Mouse (Mus musculus) CD4-positive naive resting alpha-beta T cell, adult 76 days (primary cell): ENCODE data around the gene Ccdc63. TPM values are rescaled to one million over a fixed set of nuclear protein-coding genes. Genes with fewer than 3 reads are reported as not detected.

Experiments
- total RNA-seq: library from RNA; stranded (reverse); gene quantifications from one replicate; pipeline ENCODE4 v1.2.4, GENCODE M21; 2023

The Ccdc63 gene
- not detected for total RNA-seq

DNA sequence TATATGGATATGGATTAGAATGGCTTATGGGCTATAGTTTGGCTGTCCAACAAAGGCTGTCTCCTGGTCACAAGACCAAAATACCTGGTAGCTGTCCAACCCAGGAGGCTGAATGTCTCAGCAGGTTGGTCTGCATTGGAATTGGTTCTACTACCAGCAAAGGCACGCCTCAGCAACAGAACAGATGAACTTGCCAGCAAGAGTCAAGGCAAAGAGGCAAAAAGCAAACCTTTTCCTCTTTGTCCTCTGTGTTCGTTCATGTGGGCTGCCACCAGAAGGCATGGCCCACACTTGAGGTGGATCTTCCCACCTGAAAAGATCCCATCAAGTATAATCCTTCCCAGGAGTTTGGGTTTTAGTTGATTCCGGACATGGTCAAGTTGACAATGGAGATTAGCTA lies at the start of gene Ccdc63:
Gene Ccdc63, minus strand, starts transcription at position 101 of the 400 bp plus-strand sequence.

DNA sequence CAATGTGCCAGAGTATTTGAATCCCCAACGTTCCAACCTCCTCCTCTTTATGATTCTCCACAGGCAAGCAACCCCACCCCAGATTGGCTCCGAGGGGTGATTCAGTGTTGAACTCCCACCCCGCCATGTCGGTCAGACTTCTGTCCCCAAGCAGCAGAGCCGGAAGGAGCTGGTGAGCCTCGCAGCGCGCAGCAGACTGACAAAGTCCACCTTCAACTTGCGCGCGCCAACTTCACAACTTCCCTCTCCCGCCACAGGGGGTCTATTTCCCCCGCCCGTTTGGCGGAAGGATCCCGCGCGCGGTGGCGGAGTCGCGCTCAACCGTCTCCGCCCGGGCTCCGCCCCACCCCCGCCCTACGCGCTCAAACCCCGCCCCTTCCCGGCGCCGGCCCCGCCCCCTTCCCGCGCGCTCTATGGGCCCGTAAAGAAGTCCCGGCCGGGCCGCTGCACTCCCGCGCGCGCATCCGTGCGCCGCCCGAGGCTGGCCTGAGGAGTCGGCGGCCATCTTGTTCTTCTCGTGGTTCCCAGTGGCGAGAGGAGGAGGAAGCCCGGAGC lies 17.3 kb upstream of the Ccdc63 start, which contains the start of gene Ppp1cc:
Gene Ppp1cc, plus strand, starts transcription at position 452 of the 555 bp plus-strand sequence.

Other genes with a start within 250 kb of the Ccdc63 start
- gene Cux2, start 90.7 kb downstream of the Ccdc63 start, total RNA-seq = not detected
- gene Myl2, start 39.9 kb downstream of the Ccdc63 start, total RNA-seq = not detected
- 294 TPM for gene Ppp1cc, start 17.5 kb upstream of the Ccdc63 start, total RNA-seq
- gene Hvcn1, start 66.0 kb upstream of the Ccdc63 start, total RNA-seq = 95.6 TPM
- gene Tctn1, start 123.6 kb upstream of the Ccdc63 start, total RNA-seq = 3.5 TPM
- 29.4 TPM for gene Pptc7, start 143.5 kb upstream of the Ccdc63 start, total RNA-seq
- gene Rad9b, start 213.4 kb upstream of the Ccdc63 start, total RNA-seq = 6.0 TPM
- 46.7 TPM for gene Vps29, start 213.5 kb upstream of the Ccdc63 start, total RNA-seq
- gene Gpn3, start 231.1 kb upstream of the Ccdc63 start, total RNA-seq = 81.0 TPM
- gene Fam216a, start 231.5 kb upstream of the Ccdc63 start, total RNA-seq = 7.4 TPM